Mouse (Mus musculus): ENCODE data around the gene Nfkbie.

DNA sequence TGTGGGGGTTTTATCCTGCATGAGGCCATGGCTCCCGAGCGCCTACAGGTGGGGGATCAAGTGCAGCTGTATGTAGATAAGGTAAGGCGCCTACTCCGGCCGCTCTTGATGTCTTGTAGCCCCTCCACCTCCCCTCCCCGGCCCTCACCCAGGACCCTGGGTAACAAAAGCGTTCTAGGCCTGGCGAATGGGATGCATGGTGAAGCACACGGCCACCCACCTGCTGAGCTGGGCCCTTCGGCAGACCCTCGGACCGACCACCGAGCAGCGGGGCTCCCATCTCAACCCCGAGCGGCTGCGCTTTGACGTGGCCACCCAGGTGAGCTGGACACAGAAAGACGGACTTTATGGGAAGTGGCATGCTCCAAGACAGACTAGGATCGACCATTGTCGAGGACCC lies 38.4 kb upstream of the Nfkbie start:
- TF ChIP-seq CTCF (conservative IDR thresholded peaks at IDR 0.05 in 1 of 2, IDR thresholded peaks at IDR 0.05 in 1 of 2; ENCODE audit: low read depth in 2 of 2, low read length in 2 of 2) (no peak), POLR2A (IDR thresholded peaks at IDR 0.05; ENCODE audit: low read depth, low read length) (no peak), ZMIZ1 (IDR thresholded peaks at IDR 0.05; ENCODE audit: low read depth, low read length) (no peak), MAX (IDR thresholded peaks at IDR 0.05; ENCODE audit: low read length) (no peak), MAFK (IDR thresholded peaks at IDR 0.05; ENCODE audit: insufficient replicate concordance, low read length) (no peak)

All from CH12.LX (cell line).